Mouse (Mus musculus): Measurements from ENCODE around the gene Il23a. TPM values are rescaled to one million over a fixed set of nuclear protein-coding genes. Genes with fewer than 3 reads are reported as not detected.
"Not testable (repeated sequence)": the region's sequence is repeated elsewhere in the genome, so short reads cannot be mapped to it uniquely, and the experiment has no call there.

Il23a gene
- polyA plus RNA-seq, 1 experiment from 2014 or later: not detected

DNA sequence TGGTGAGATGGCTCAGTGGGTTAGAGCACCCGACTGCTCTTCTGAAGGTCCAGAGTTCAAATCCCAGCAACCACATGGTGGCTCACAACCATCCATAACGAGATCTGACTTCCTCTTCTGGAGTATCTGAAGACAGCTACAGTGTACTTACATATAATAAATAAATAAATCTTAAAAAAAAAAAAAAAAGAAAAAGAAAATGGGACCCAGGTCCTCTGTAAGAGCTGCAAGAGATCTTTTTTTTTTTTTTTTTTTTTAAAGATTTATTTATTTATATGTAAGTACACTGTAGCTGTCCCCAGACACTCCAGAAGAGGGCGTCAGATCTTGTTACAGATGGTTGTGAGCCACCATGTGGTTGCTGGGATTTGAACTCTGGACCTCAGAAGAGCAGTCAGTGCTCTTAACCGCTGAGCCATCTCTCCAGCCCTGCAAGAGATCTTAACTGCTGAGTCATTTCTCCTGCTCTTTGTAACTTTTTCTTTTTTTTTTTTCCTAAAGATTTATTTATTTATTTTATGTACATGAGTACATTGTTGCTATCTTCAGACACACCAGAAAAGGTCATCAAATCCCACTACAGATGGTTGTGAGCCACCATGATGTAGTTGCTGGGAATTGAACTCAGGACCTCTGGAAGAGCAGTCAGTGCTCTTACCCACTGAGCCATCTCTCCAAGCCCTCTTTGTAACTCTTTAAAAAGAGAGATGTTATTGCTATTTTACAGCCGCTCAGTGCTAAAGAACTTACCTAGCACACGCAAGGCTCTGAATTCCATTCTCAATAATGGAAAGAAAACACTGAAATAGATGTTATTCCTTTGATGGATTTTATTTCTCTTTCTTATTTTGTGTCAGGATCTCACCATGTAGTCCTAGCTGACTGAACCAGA is 34.1 kb upstream of the Il23a start:
- not testable (repeated sequence) for ATAC-seq (replicated peaks); H3K27ac ChIP-seq (replicated peaks); H3K9me3 ChIP-seq; H3K4me3 ChIP-seq; H3K4me1 ChIP-seq; H3K9ac ChIP-seq (replicated peaks); H3K27me3 ChIP-seq; H3K4me2 ChIP-seq (replicated peaks)
- H3K36me3 ChIP-seq: peaks cover 14% of the 10 kb centered on the region
- 77% methylated on average over 6 of the region's 6 CpGs for WGBS

DNA sequence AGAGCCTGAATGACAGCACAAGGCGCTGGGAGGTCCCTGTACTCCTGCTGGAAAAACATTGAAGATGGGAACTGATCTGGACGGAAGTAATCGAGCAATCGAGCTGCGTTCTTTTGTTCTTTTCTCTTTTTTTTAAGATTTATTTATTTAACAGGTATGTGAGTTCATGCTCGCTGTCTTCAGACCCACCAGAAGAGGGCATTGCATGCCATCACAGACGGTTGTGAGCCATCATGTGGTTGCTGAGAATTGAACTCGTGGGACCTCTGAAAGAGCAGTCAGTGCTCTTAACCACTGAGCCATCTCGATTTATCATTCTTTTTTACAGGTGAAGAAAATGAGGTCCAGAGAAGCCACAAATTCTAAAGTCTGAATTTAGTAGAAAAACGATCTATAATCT is 29.1 kb upstream of the Il23a start:
- peaks cover 34% of the 10 kb centered on the region for H3K36me3 ChIP-seq
- no peak overlapping the region for H3K4me3 ChIP-seq
- H3K9me3 ChIP-seq: no peaks in the 10 kb centered on the region
- 85% methylated on average over 10 of the region's 10 CpGs for WGBS
- H3K27ac ChIP-seq (replicated peaks): no peak overlapping the region
- H3K27me3 ChIP-seq: no peaks in the 10 kb centered on the region
- peaks cover 16% of the 10 kb centered on the region for H3K4me1 ChIP-seq
- no peak overlapping the region for H3K9ac ChIP-seq (replicated peaks)
- no peak for ATAC-seq (replicated peaks)
- no peak overlapping the region for H3K4me2 ChIP-seq (replicated peaks)

DNA sequence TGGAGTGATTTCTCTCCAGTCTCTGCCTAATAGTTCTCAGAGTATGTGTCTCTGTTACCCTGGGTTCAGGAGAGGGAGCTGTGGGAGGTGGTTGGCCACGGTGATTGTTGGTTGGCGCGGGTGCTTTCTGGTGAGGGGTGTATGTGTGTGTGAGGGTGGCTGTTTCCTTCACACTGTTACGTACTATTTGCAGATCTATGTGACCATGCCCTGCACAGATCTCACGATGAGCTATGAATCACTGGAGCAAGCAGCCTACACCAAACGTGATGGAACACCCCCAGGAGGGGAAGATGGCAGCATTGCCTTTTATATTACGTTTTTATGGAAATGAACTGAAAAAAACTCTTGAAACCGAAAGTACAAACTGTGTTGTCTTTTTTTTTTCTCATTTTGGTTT is 28.3 kb upstream of the Il23a start:
- no peak overlapping the region for H3K9ac ChIP-seq (replicated peaks)
- 93% methylated on average over 8 of the region's 8 CpGs for WGBS
- no peaks in the 10 kb centered on the region for H3K27me3 ChIP-seq
- H3K9me3 ChIP-seq: no peaks in the 10 kb centered on the region
- no peak overlapping the region for H3K27ac ChIP-seq (replicated peaks)
- no peak overlapping the region for H3K4me3 ChIP-seq
- no peak overlapping the region for H3K4me2 ChIP-seq (replicated peaks)
- H3K4me1 ChIP-seq: peaks cover 16% of the 10 kb centered on the region
- H3K36me3 ChIP-seq: peaks cover 34% of the 10 kb centered on the region
- no peak for ATAC-seq (replicated peaks)

DNA sequence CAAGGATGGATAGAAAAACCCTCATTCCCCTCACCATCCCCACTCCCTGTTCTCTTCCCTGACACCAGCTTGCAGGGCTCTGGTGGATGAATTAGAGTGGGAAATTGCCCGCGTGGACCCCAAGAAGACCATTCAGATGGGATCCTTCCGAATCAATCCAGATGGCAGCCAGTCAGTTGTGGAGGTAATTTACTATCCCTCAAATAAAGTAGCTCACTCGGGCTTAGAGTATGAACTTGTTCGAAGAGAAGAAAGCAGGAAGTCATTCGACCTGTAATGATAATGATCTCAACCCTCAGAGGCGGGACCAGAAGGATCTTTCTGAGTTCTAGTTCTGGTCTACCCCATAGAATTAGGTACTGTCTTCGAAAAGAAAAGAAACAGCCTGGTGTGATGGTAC is 25.0 kb upstream of the Il23a start:
- WGBS: 85% methylated on average over 8 of the region's 8 CpGs
- Histone ChIP-seq H3K36me3 (peaks cover 49% of the 10 kb centered on the region), H3K4me1 (peaks cover 21% of the 10 kb centered on the region), H3K27ac (replicated peaks) (peak overlapping the region; percentile 97; the same call in 1 of the 2 replicates), H3K27me3 (no peaks in the 10 kb centered on the region), H3K9me3 (no peaks in the 10 kb centered on the region), H3K4me2 (replicated peaks) (peak overlapping the region; percentile 75), H3K9ac (replicated peaks) (peak overlapping the region; percentile 97), H3K4me3 (peak overlapping the region; percentile 87)
- ATAC-seq (replicated peaks): no peak

DNA sequence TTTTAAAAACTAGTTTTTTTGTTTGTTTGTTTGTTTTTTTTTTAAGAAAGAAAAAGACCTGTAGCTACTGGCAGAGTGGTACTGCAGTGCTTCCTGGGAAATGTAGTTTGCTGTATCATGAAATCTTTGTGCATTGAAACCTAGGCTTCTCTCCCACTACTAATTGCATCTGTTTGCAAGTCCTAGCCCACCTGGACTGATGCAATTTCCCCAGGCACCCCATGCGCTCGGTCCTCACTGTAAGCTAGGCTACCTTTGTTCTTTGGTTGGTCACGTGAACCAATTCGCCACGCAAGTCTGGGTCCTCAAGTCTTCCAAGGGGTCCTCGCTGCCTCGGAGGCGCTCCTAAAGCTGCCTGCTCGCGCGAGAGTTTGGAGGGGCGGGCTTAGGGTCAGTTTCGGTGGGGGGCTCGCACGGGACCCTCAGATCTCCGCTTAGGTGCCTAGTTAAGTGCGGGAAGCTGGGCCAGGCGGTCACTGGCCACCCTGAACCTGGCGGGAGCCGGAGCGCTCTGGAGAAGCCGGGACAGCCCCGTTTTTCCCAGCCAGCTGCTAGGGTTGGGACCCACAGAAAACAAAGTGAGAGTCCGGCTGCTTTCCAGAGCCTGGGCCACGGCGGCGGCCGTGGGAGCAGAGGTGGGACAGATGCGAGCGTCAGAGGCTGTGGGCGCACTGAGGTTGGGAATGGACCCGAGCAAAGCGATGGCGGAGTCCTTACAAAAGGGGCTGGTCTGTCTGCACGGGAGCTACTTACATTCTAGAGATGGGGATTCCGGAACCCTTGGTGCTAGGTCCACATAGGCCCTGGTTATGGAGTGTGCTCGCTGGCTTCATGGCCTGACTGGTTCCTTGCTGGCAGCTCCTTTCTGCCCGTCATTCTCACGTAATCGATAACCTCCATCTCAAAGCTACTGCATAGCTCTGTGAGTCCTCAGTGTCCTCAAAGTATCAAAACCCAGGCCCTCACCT is 23.9 kb upstream of the Il23a start, which contains the start of gene Cnpy2:
Gene Cnpy2, plus strand, starts transcription at position 319 of the 968 bp plus-strand sequence.
- Histone ChIP-seq H3K4me2 (replicated peaks) (peak within 1 kb of the TSS; percentile 75), H3K4me3 (peak within 1 kb of the TSS; percentile 87), H3K27ac (replicated peaks) (peak within 1 kb of the TSS; percentile 97), H3K9me3 (no peaks in the 10 kb centered on the region), H3K36me3 (peaks cover 51% of the 10 kb centered on the region), H3K27me3 (no peaks in the 10 kb centered on the region), H3K4me1 (peaks cover 21% of the 10 kb centered on the region), H3K9ac (replicated peaks) (peak within 1 kb of the TSS; percentile 97)
- ATAC-seq (replicated peaks): peak; percentile 96
- WGBS: under 1% methylated on average over 40 of the region's 40 CpGs

DNA sequence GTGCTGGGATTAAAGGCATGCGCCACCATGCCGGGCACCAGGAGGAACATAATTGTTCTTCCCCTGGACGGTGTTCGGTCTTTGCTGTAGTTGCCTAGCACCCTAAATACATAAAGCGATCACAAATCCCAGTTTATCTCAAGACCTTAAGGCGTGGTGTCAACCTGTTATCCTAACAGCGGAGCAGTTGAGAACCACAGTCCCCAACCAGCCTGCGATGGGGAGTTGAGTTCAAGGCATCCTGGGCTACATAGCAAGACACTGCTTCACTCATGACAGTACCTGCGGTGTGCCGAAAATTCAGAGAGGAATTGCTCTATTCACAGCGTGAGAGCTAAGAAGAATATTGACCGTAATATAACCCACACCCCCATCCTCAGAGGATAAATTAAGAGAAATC is 23.1 kb upstream of the Il23a start:
- Histone ChIP-seq H3K27ac (replicated peaks) (peak overlapping the region; percentile 97), H3K9ac (replicated peaks) (peak overlapping the region; percentile 36), H3K4me2 (replicated peaks) (peak overlapping the region; percentile 75), H3K27me3 (no peaks in the 10 kb centered on the region), H3K4me1 (peaks cover 21% of the 10 kb centered on the region), H3K9me3 (no peaks in the 10 kb centered on the region), H3K4me3 (peak overlapping the region; percentile 87), H3K36me3 (peaks cover 48% of the 10 kb centered on the region)
- 0 out of 2 replicates have a peak, but pooled peaks have one; percentile 8 for ATAC-seq (replicated peaks)
- 58% methylated on average over 12 of the region's 12 CpGs for WGBS

DNA sequence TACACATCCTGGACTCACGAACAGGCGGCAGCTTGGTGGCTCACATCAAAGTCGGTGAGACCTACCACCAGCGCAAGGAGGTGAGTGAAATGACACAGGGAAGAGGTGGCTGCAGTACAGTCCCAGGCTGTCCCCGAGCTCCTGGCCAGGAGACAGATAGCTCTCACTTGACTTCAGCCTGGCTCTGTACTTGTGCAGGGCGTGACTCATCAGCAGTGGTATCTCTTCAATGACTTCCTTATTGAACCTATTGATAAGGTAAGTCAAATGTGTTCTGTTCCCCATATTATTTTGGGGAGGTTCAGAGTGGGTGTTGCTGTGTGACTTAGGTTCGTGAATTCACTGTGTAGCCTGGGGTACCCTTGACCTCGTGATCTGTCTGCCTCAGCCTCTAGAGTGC is 17.0 kb upstream of the Il23a start:
- H3K4me3 ChIP-seq: no peak overlapping the region
- no peak overlapping the region for H3K4me2 ChIP-seq (replicated peaks)
- H3K27me3 ChIP-seq: no peaks in the 10 kb centered on the region
- H3K9ac ChIP-seq (replicated peaks): no peak overlapping the region
- no peaks in the 10 kb centered on the region for H3K9me3 ChIP-seq
- WGBS: 96% methylated on average over 8 of the region's 8 CpGs
- H3K27ac ChIP-seq (replicated peaks): no peak overlapping the region
- no peak for ATAC-seq (replicated peaks)
- peaks cover 68% of the 10 kb centered on the region for H3K36me3 ChIP-seq
- peaks cover under 1% of the 10 kb centered on the region; the same call in 1 of the 2 replicates for H3K4me1 ChIP-seq

DNA sequence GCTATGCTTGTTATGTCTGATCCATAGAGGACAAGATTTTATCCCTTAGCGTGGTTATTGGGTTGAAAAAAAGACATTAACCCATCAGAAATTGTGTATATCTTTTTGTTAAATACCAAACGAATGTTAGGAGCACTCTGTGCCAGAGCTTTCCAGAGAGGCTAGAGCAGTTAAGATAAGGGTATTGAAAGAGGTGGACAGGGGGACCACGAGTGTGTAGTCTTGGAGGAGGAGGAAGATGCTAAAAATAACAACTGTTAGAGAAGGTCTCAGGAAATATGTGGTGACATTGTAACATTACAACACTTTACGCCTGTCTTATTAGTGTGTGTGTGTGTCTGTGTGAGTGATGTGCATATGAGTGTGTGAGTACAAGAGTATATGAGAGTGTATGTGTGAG is 12.3 kb upstream of the Il23a start:
- Histone ChIP-seq H3K36me3 (peaks cover 49% of the 10 kb centered on the region), H3K4me1 (peaks cover 9% of the 10 kb centered on the region), H3K27ac (replicated peaks) (no peak overlapping the region), H3K9ac (replicated peaks) (no peak overlapping the region), H3K27me3 (no peaks in the 10 kb centered on the region), H3K4me2 (replicated peaks) (no peak overlapping the region), H3K4me3 (no peak overlapping the region), H3K9me3 (no peaks in the 10 kb centered on the region)
- no peak for ATAC-seq (replicated peaks)
- WGBS: 90% methylated on average over 4 of the region's 4 CpGs

DNA sequence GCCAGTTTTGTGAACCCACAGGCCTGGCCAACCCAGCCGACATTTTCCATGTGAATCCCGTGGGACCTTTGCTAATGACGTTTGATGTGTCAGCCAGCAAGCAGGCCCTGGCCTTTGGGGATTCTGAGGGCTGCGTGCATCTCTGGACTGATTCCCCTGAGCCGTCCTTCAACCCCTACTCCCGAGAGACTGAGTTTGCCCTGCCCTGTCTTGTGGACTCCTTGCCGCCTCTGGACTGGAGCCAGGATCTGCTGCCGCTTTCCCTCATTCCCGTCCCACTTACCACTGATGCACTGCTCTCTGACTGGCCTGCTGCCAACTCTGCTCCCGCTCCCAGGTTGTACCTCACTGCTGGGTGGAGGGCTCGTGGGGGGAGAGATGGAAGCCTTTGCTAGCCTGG is 11.6 kb upstream of the Il23a start:
- Histone ChIP-seq H3K9me3 (no peaks in the 10 kb centered on the region), H3K4me3 (no peak overlapping the region), H3K27me3 (no peaks in the 10 kb centered on the region), H3K9ac (replicated peaks) (no peak overlapping the region), H3K27ac (replicated peaks) (0 out of 2 replicates have a peak overlapping the region, but pooled peaks have one; percentile 6), H3K4me2 (replicated peaks) (no peak overlapping the region), H3K36me3 (peaks cover 43% of the 10 kb centered on the region), H3K4me1 (peaks cover 9% of the 10 kb centered on the region)
- no peak for ATAC-seq (replicated peaks)
- WGBS: 45% methylated on average over 11 of the region's 11 CpGs

DNA sequence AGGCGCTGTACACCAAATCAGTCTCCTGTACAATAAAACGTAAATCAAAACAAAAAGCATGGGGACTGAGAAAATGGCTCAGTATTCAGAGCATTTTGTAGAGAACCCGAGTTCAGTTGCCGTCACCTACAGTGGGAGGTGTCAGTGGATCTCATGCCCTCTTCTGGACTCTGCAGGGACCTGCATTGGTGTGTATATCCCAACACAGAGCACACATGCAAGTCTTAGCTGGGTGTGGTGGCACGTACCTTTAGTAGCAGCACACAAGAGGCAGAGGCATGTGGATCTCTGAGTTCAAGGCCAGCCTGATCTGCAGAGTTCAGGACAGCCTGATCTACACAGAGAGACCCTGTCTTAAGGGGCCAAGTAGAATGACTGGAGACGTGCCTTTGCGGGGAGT is 11.1 kb upstream of the Il23a start:
- peaks cover 10% of the 10 kb centered on the region for H3K4me1 ChIP-seq
- H3K9me3 ChIP-seq: no peaks in the 10 kb centered on the region
- no peak overlapping the region for H3K4me2 ChIP-seq (replicated peaks)
- 91% methylated on average over 7 of the region's 7 CpGs for WGBS
- 0 out of 2 replicates have a peak overlapping the region, but pooled peaks have one; percentile 6 for H3K27ac ChIP-seq (replicated peaks)
- no peak for ATAC-seq (replicated peaks)
- no peak overlapping the region for H3K4me3 ChIP-seq
- H3K36me3 ChIP-seq: peaks cover 38% of the 10 kb centered on the region
- no peaks in the 10 kb centered on the region for H3K27me3 ChIP-seq
- H3K9ac ChIP-seq (replicated peaks): no peak overlapping the region

DNA sequence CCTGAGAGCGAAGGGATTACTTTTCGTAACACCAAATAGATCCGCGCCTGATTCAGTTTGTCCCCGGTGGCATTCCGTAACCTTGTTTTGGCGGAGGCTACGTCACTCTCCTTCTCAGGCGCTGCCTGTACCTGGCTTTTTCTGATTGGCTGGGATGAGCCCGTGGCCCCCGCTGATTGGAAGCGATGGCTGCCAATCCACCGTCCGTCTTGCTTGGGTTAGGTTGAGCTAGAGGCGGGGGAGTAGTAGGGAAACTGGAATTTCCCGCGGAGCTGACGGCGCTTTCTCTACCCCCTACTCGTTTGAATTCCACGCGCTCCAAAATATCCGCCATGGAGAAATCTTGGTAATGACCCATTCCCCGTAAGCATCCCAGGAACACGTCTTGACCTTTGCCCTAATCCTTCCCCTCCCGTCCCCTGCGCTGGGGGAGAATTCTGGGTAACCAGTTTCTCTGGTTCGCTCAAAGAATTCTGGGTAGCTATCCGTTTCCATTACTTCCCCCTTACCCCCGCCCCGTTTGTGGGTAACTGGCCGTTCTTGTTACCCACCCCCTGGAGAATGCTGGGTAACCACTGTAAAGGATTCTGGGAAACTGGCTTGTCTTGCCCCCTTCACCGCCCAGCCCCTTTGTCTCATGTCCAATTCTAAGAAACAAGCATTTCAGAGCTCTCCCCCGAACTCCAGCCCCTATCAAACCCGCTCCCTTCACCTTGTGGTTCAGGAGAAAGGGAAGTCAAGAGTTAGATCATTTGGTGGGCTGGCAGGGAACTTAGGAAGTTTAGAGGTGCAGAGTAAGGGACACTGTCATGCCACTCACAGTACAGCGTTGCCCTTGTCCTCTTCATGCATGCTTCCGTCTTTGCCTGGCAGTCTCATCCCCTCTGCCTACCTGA is 4.8 kb upstream of the Il23a start, which contains the start of gene Pan2:
Gene Pan2, plus strand, starts transcription at position 210 of the 896 bp plus-strand sequence.
- H3K4me2 ChIP-seq (replicated peaks): peak within 1 kb of the TSS; percentile 87
- H3K36me3 ChIP-seq: peaks cover under 1% of the 10 kb centered on the region; the same call in 1 of the 2 replicates
- H3K9ac ChIP-seq (replicated peaks): peak within 1 kb of the TSS; percentile 80
- H3K9me3 ChIP-seq: no peaks in the 10 kb centered on the region
- H3K27ac ChIP-seq (replicated peaks): peak within 1 kb of the TSS; percentile 99
- peak within 1 kb of the TSS; percentile 70 for H3K4me3 ChIP-seq
- H3K27me3 ChIP-seq: no peaks in the 10 kb centered on the region
- H3K4me1 ChIP-seq: peaks cover 18% of the 10 kb centered on the region
- 2% methylated on average over 37 of the region's 37 CpGs for WGBS
- ATAC-seq (replicated peaks): peak; percentile 99
